Mouse (Mus musculus) midbrain, embryonic 15.5 days (tissue): Measurements from ENCODE around the gene 1810037I17Rik. TPM values are rescaled to one million over a fixed set of nuclear protein-coding genes. Genes with fewer than 3 reads are reported as not detected.

Experiments used
- ATAC-seq: fragments of 200-750 bp; cut with Nextera tagmentation; replicated peaks from 2 replicates; pipeline ENCODE4 v1.8.0; 2017; ENCODE audit warnings: moderate TSS enrichment
- H3K27ac ChIP-seq: fragments of 300-500 bp; sonication (generic); 2 replicates; pipeline ENCODE4 v1.5.1; 2015; ENCODE audit warnings: mild to moderate bottlenecking, inconsistent platforms
- H3K27me3 ChIP-seq: fragments of 300-500 bp; sonication (generic); replicated peaks from 2 replicates; pipeline ENCODE4 v1.6.1; 2015; ENCODE audit warnings: inconsistent platforms
- H3K36me3 ChIP-seq: fragments of 300-500 bp; sonication (generic); replicated peaks from 2 replicates; pipeline ENCODE4 v1.6.1; 2015; ENCODE audit warnings: inconsistent platforms
- H3K4me1 ChIP-seq: fragments of 300-500 bp; sonication (generic); 2 replicates; pipeline ENCODE4 v1.6.1; 2015; ENCODE audit warnings: inconsistent platforms
- H3K4me2 ChIP-seq: fragments of 300-500 bp; sonication (generic); 2 replicates; pipeline ENCODE4 v1.6.1; 2015; ENCODE audit warnings: inconsistent platforms, mild to moderate bottlenecking, moderate library complexity
- H3K4me3 ChIP-seq: fragments of 300-500 bp; sonication (generic); 2 replicates; pipeline ENCODE4 v1.5.1; 2015; ENCODE audit warnings: mild to moderate bottlenecking, inconsistent platforms
- H3K9ac ChIP-seq: fragments of 300-500 bp; sonication (generic); 2 replicates; pipeline ENCODE4 v1.6.1; 2015; ENCODE audit warnings: mild to moderate bottlenecking, inconsistent platforms
- H3K9me3 ChIP-seq: fragments of 300-500 bp; sonication (generic); 2 replicates; pipeline ENCODE4 v1.6.1; 2016; ENCODE audit warnings: inconsistent platforms
- WGBS: fragments of 180-500 bp; shearing (Covaris S2); methylation state at CpG from one replicate; pipeline ENCODE4 v1.1.7; 2015; ENCODE audit warnings: mixed read lengths; 5-methylcytosine and 5-hydroxymethylcytosine counted together
- polyA plus RNA-seq: library from polyadenylated mRNA; unstranded; fragments of >200 nt; fragmentation: Nextera tagmentation; extraction: Ambion mirVana; gene quantifications from 2 replicates; pipeline ENCODE4 v1.2.1, GENCODE M21; 2015

1810037I17Rik gene
- polyA plus RNA-seq, 1 experiment from 2014 or later: 61.9 TPM

DNA sequence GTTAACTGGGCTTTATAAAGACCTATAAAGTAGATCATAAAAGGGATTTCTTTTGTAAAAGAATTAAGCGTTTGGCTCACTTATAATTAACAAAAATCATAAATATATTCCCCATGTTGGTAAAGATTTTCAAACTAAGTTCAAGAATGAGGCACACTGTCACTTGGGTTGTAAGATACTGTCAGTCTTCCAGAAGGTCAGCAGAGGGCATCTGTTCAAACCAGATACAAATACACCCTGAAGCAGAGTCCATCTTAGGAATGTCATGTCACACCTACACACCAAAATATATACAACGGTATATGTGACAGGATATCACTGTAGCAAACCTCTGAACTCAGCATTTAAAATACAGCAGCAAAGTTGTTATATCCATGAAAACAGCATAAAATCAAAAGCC is 26.1 kb downstream of the 1810037I17Rik start:
- no peak overlapping the region for H3K9ac ChIP-seq
- H3K4me3 ChIP-seq: no peak overlapping the region
- H3K27me3 ChIP-seq: no peaks in the 10 kb centered on the region
- no peak overlapping the region for H3K27ac ChIP-seq
- no peaks in the 10 kb centered on the region for H3K4me1 ChIP-seq
- ATAC-seq: no peak
- no peaks in the 10 kb centered on the region for H3K9me3 ChIP-seq
- peaks cover 5% of the 10 kb centered on the region; the same call in 1 of the 2 replicates for H3K36me3 ChIP-seq
- no peak overlapping the region for H3K4me2 ChIP-seq
- 96% methylated on average over 2 of the region's 2 CpGs for WGBS

DNA sequence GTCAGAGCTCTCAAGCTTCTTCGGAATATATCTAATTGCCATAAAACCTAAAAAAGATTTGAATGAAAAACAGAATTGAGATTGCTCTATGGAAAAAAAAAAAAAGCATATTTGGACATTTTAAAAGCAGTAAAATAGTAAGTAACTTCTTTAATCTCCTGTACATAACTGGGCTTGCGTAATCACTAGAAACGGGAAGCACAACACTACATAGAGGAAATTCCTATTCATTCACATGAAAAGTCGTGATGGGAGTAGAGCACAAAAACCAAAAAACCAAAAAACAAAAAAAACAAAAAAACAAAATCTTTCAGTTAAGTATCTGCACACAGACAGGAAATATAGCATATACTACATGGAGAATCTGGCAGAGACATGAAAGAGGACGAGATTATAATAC is 40.3 kb downstream of the 1810037I17Rik start:
- no peaks in the 10 kb centered on the region for H3K27me3 ChIP-seq
- H3K4me1 ChIP-seq: no peaks in the 10 kb centered on the region
- no peak for ATAC-seq
- 87% methylated on average over 5 of the region's 5 CpGs for WGBS
- H3K27ac ChIP-seq: no peak overlapping the region
- H3K36me3 ChIP-seq: no peaks in the 10 kb centered on the region
- no peaks in the 10 kb centered on the region for H3K9me3 ChIP-seq
- H3K4me3 ChIP-seq: no peak overlapping the region
- no peak overlapping the region for H3K9ac ChIP-seq
- no peak overlapping the region for H3K4me2 ChIP-seq

DNA sequence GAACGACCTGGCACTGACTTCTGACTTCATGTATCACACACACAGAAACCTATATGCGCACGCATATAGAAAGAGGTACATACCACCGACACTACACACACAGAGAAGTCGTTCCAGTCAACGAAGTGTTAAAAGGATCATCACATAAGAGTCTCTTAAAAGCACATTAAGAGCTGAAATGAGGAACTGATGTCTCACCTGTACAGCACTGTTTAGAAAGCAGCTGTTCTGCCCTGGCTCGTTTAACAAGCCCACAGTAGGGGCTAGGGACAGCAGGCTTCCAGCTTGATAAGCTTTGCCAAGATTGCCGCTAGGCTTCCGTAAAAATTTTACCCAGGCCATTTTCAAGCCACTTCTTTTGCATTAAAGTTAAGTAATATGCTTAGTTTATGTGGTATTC is 44.4 kb downstream of the 1810037I17Rik start:
- H3K4me1 ChIP-seq: no peaks in the 10 kb centered on the region
- H3K9me3 ChIP-seq: no peaks in the 10 kb centered on the region
- no peak overlapping the region for H3K4me3 ChIP-seq
- H3K27ac ChIP-seq: no peak overlapping the region
- 93% methylated on average over 9 of the region's 9 CpGs for WGBS
- no peaks in the 10 kb centered on the region for H3K27me3 ChIP-seq
- ATAC-seq: no peak
- no peaks in the 10 kb centered on the region for H3K36me3 ChIP-seq
- H3K4me2 ChIP-seq: no peak overlapping the region
- no peak overlapping the region for H3K9ac ChIP-seq

GRCm38 (mm10) chr3:122972126-122972822 is 48.3 kb downstream of the 1810037I17Rik start:
- Histone ChIP-seq H3K27ac (no peak overlapping the region), H3K4me3 (no peak overlapping the region), H3K36me3 (no peaks in the 10 kb centered on the region), H3K9me3 (no peaks in the 10 kb centered on the region), H3K4me1 (no peaks in the 10 kb centered on the region), H3K4me2 (no peak overlapping the region), H3K27me3 (no peaks in the 10 kb centered on the region), H3K9ac (no peak overlapping the region)
- 83% methylated on average over 3 of the region's 3 CpGs for WGBS
- ATAC-seq: no peak

DNA sequence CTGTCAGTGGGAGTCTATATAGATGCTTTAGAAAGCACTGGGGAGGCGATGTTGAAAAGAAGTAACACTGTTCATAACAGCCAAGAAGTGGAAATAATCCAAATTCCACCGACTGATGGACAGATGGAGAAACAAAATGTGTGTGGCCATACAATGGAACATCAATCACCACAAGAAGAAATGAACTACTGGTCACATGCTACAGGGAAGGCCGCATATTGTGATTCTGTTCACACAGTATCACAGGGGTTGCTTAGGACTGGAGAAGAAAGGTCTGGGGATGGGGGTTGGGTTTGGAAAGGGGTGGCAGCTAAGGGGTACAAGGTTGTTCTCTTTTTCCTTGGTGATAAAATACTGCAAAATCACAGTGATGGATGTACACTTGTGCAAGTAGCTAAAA is 50.8 kb downstream of the 1810037I17Rik start:
- 68% methylated on average over 3 of the region's 3 CpGs for WGBS

GRCm38 (mm10) chr3:122975363-122975762 is 51.4 kb downstream of the 1810037I17Rik start:
- H3K9me3 ChIP-seq: no peaks in the 10 kb centered on the region
- H3K9ac ChIP-seq: no peak overlapping the region
- no peak overlapping the region for H3K4me2 ChIP-seq
- no peak overlapping the region for H3K27ac ChIP-seq
- H3K4me3 ChIP-seq: no peak overlapping the region
- WGBS: 84% methylated on average over 4 of the region's 4 CpGs
- H3K4me1 ChIP-seq: no peaks in the 10 kb centered on the region
- no peaks in the 10 kb centered on the region for H3K36me3 ChIP-seq
- no peak for ATAC-seq
- no peaks in the 10 kb centered on the region for H3K27me3 ChIP-seq

More for the DNA sequence above, 50.8 kb downstream of the 1810037I17Rik start:
- Histone ChIP-seq H3K4me1 (no peaks in the 10 kb centered on the region), H3K4me2 (no peak overlapping the region), H3K27ac (no peak overlapping the region), H3K27me3 (no peaks in the 10 kb centered on the region), H3K36me3 (no peaks in the 10 kb centered on the region), H3K9me3 (no peaks in the 10 kb centered on the region), H3K9ac (no peak overlapping the region), H3K4me3 (no peak overlapping the region)
- ATAC-seq: no peak

Other genes starting within 250 kb of the 1810037I17Rik start
- 1.9 TPM in 2 replicates for gene Pde5a, start 195.3 kb upstream of the 1810037I17Rik start, polyA plus RNA-seq
- gene Fabp2, start 29.1 kb upstream of the 1810037I17Rik start, polyA plus RNA-seq: 0.76 TPM in 1 of 2 replicates, not detected in the other
- not detected in 2 replicates for gene Gm10959, start 4.8 kb upstream of the 1810037I17Rik start, polyA plus RNA-seq
- 11.1 and 12.1 TPM in 2 replicates for gene Usp53, start 60.3 kb downstream of the 1810037I17Rik start, polyA plus RNA-seq
- gene Myoz2, start 110.8 kb downstream of the 1810037I17Rik start, polyA plus RNA-seq: not detected in 2 replicates